Mouse (Mus musculus) CH12.LX (cell line): ENCODE measurements at regions not wholly inside any gene's neighbourhood (a gene's known extent, or its start where the extent isn't known, plus 50 kb on each side); places are given as distances from the start of the nearest gene placed in this dataset.

Source experiments
- DNase-seq: peaks from one replicate; pipeline ENCODE4 v3.0.0-alpha.2; 2013; ENCODE audit errors: extremely low read depth
- H3K27ac ChIP-seq: 2 replicates; pipeline ENCODE4 v1.5.1; 2012; ENCODE audit warnings: low read depth, mild to moderate bottlenecking, control low read depth, moderate library complexity; ENCODE audit not compliant: insufficient read depth
- H3K27me3 ChIP-seq: replicated peaks from 2 replicates; pipeline ENCODE3; 2012; ENCODE audit warnings: inconsistent platforms
- H3K36me3 ChIP-seq, 2 experiments: replicated peaks in 1 of 2; 2 replicates each; pipeline versions ENCODE3 to v1.6.1; 2012; ENCODE audit warnings: inconsistent platforms in 1 of 2, low read length in 1 of 2, mild to moderate bottlenecking in 1 of 2, mixed read lengths in 1 of 2, moderate library complexity in 1 of 2; ENCODE audit not compliant: control insufficient read depth in 1 of 2, insufficient read depth in 1 of 2
- H3K4me1 ChIP-seq, 2 experiments: 2 replicates each; pipeline ENCODE4 v1.6.1; 2012; ENCODE audit warnings: inconsistent platforms in 1 of 2, moderate library complexity in 1 of 2; ENCODE audit not compliant: insufficient read depth in 2 of 2, control insufficient read depth in 1 of 2
- H3K4me2 ChIP-seq: 2 replicates; pipeline ENCODE4 v1.6.1; 2012; ENCODE audit warnings: low read depth, mild to moderate bottlenecking, control low read depth; ENCODE audit not compliant: poor library complexity, insufficient read depth, severe bottlenecking
- H3K4me3 ChIP-seq, 3 experiments: fragments of 150-350 bp in 1 of 3; sonication (generic) in 1 of 3; replicated peaks in 1 of 3; 2 replicates each; pipeline versions ENCODE3 to v1.5.1; 2011 to 2012; ENCODE audit warnings: low read depth in 2 of 3, low read length in 2 of 3, mild to moderate bottlenecking in 2 of 3, moderate library complexity in 2 of 3, control low read depth in 1 of 3, improper control_type of control experiment in 1 of 3, inconsistent platforms in 1 of 3, mixed read lengths in 1 of 3; ENCODE audit not compliant: poor library complexity in 1 of 3
- H3K79me2 ChIP-seq: replicated peaks from 2 replicates; pipeline ENCODE4 v1.6.1; 2012; ENCODE audit warnings: mild to moderate bottlenecking, moderate library complexity; ENCODE audit not compliant: control insufficient read depth, poor library complexity, insufficient read depth, severe bottlenecking; ENCODE audit errors: extremely low read depth
- H3K9ac ChIP-seq: 2 replicates; pipeline ENCODE4 v1.6.1; 2012; ENCODE audit warnings: low read depth, mild to moderate bottlenecking, control low read depth, moderate library complexity; ENCODE audit not compliant: insufficient read depth
- H3K9me3 ChIP-seq: replicated peaks from 2 replicates; pipeline ENCODE3; 2012; ENCODE audit warnings: low read length, inconsistent platforms, mixed read lengths
- CHD2 ChIP-seq: IDR thresholded peaks from 2 replicates; pipeline ENCODE4 v1.6.1; 2011; ENCODE audit warnings: low read length, improper control_type of control experiment
- ETS1 ChIP-seq: conservative IDR thresholded peaks from 2 replicates; pipeline ENCODE4 v1.6.1; 2012; ENCODE audit warnings: low read depth, mild to moderate bottlenecking, inconsistent platforms, low read length, improper control_type of control experiment, moderate library complexity
- GABPA ChIP-seq: IDR thresholded peaks from 2 replicates; pipeline ENCODE4 v1.6.1; 2012; ENCODE audit warnings: low read depth, low read length, improper control_type of control experiment, inconsistent platforms; ENCODE audit not compliant: insufficient replicate concordance
- HCFC1 ChIP-seq: IDR thresholded peaks from 2 replicates; pipeline ENCODE4 v1.6.1; 2012; ENCODE audit warnings: low read depth, mild to moderate bottlenecking, inconsistent platforms, low read length, improper control_type of control experiment
- IRF4 ChIP-seq: IDR thresholded peaks from 2 replicates; pipeline ENCODE4 v1.6.1; 2014; ENCODE audit warnings: low read depth, mild to moderate bottlenecking, inconsistent platforms, low read length, improper control_type of control experiment
- JUND ChIP-seq: conservative IDR thresholded peaks from 2 replicates; pipeline ENCODE4 v1.6.1; 2011; ENCODE audit warnings: low read depth, low read length, improper control_type of control experiment
- MAFK ChIP-seq: IDR thresholded peaks from 2 replicates; pipeline ENCODE4 v1.6.1; 2011; ENCODE audit warnings: low read length, improper control_type of control experiment; ENCODE audit not compliant: insufficient replicate concordance
- MAZ ChIP-seq: IDR thresholded peaks from 2 replicates; pipeline ENCODE4 v1.6.1; 2012; ENCODE audit warnings: low read depth, mild to moderate bottlenecking, inconsistent platforms, low read length, improper control_type of control experiment, moderate library complexity
- MEF2A ChIP-seq: IDR thresholded peaks from 2 replicates; pipeline ENCODE4 v1.6.1; 2014; ENCODE audit warnings: low read depth, mild to moderate bottlenecking, inconsistent platforms, low read length, improper control_type of control experiment, borderline replicate concordance
- MXI1 ChIP-seq: IDR thresholded peaks from 2 replicates; pipeline ENCODE4 v1.6.1; 2011; ENCODE audit warnings: mild to moderate bottlenecking, low read depth, low read length, improper control_type of control experiment
- MYC ChIP-seq: IDR thresholded peaks from 2 replicates; pipeline ENCODE4 v1.6.1; 2011; ENCODE audit warnings: low read depth, mild to moderate bottlenecking, improper control_type of control experiment, low read length
- NRF1 ChIP-seq: IDR thresholded peaks from 2 replicates; pipeline ENCODE4 v1.6.1; 2014; ENCODE audit warnings: low read depth, mild to moderate bottlenecking, inconsistent platforms, low read length, improper control_type of control experiment, moderate library complexity
- RCOR1 ChIP-seq: conservative IDR thresholded peaks from 2 replicates; pipeline ENCODE4 v1.6.1; 2012; ENCODE audit warnings: low read depth, mild to moderate bottlenecking, inconsistent platforms, low read length, improper control_type of control experiment
- SIN3A ChIP-seq: IDR thresholded peaks from 2 replicates; pipeline ENCODE4 v1.6.1; 2012; ENCODE audit warnings: low read length, improper control_type of control experiment, inconsistent platforms
- ZC3H11A ChIP-seq: IDR thresholded peaks from 2 replicates; pipeline ENCODE4 v1.6.1; 2012; ENCODE audit warnings: low read depth, mild to moderate bottlenecking, inconsistent platforms, low read length, improper control_type of control experiment
- ZKSCAN1 ChIP-seq: IDR thresholded peaks from 2 replicates; pipeline ENCODE4 v1.6.1; 2012; ENCODE audit warnings: low read depth, inconsistent platforms, low read length, improper control_type of control experiment, borderline replicate concordance
- ZMIZ1 ChIP-seq: IDR thresholded peaks from 2 replicates; pipeline ENCODE4 v1.6.1; 2012; ENCODE audit warnings: low read depth, mild to moderate bottlenecking, inconsistent platforms, low read length, improper control_type of control experiment
- dilution Hi-C: fragments of 300-500 bp; cut with MboI; formaldehyde crosslinking; loops from 2 replicates; pipeline ENCODE4 v1.14.3; 2020; ENCODE audit warnings: low sequenced_read_pairs; ENCODE audit not compliant: extremely low pct_unique_long_range_greater_than_20kb, extremely low pct_ligation_motif_present
- in situ Hi-C: fragments of 300-500 bp; cut with MboI; formaldehyde crosslinking; loops from 3 replicates; pipeline ENCODE4 v1.14.3; 2019; ENCODE audit warnings: low sequenced_read_pairs, low pct_ligation_motif_present, low pct_unique_long_range_greater_than_20kb, mixed read lengths

GRCm38 (mm10) chr1:83661808-83662802, 254.1 kb upstream of the Sphkap start:
- H3K9me3 ChIP-seq: no peaks in the 10 kb centered on the region
- no peak overlapping the region for H3K4me3 ChIP-seq
- no peak overlapping the region for H3K4me2 ChIP-seq
- no peak overlapping the region for H3K27ac ChIP-seq
- no peaks in the 10 kb centered on the region for H3K4me1 ChIP-seq
- no peaks in the 10 kb centered on the region for H3K79me2 ChIP-seq
- DNase-seq: no peak
- dilution Hi-C loops: no loop called here
- no peak for TF ChIP-seq MEF2A
- no peak for TF ChIP-seq IRF4
- no peak for TF ChIP-seq ZKSCAN1
- no peak for TF ChIP-seq MYC
- TF ChIP-seq MXI1: no peak
- TF ChIP-seq JUND: no peak
- no peak for TF ChIP-seq RCOR1
- TF ChIP-seq GABPA: no peak
- H3K27me3 ChIP-seq: no peaks in the 10 kb centered on the region
- no peak overlapping the region for H3K9ac ChIP-seq
- in situ Hi-C loops: no loop called here
- no peaks in the 10 kb centered on the region for H3K36me3 ChIP-seq

GRCm38 (mm10) chr1:83653661-83654060, 245.7 kb upstream of the Sphkap start:
- TF ChIP-seq MAFK: no peak
- TF ChIP-seq MAZ: no peak
- TF ChIP-seq MEF2A: no peak
- TF ChIP-seq CHD2: no peak
- TF ChIP-seq SIN3A: no peak
- no peak for TF ChIP-seq ZMIZ1
- no peak for TF ChIP-seq ETS1
- no peak for TF ChIP-seq HCFC1
- no peak for TF ChIP-seq NRF1
- no peak for TF ChIP-seq ZC3H11A
- TF ChIP-seq, all 38 proteins: peak for 0
- no peaks in the 10 kb centered on the region for H3K9me3 ChIP-seq
- in situ Hi-C loops: no loop called here

More at GRCm38 (mm10) chr1:83653661-83654060, 245.7 kb upstream of the Sphkap start:
- Histone ChIP-seq H3K4me3 (no peak overlapping the region), H3K79me2 (no peaks in the 10 kb centered on the region), H3K27ac (no peak overlapping the region), H3K4me2 (no peak overlapping the region), H3K36me3 (no peaks in the 10 kb centered on the region), H3K4me1 (no peaks in the 10 kb centered on the region), H3K9ac (no peak overlapping the region), H3K27me3 (no peaks in the 10 kb centered on the region)
- DNase-seq: no peak
- dilution Hi-C loops: no loop called here
